Comparison of ENCODE assay signal across 9 mouse cellular contexts in genomic region chr1:53706431-53707361, GRCm38 (mm10). TPM values are rescaled to one million over a fixed set of nuclear protein-coding genes. Genes with fewer than 3 reads are reported as not detected.
DNase-seq lines count a peak whose midpoint lies in the region; ATAC-seq lines count a peak whose summit lies in the region.
"Had no signal": no experiment of that assay in that cellular context is flagged by ENCODE, and none has a peak within 500 bp of the region (broad histone marks: within the 10 kb centered on the region; RNA-seq: fewer than 3 reads in every experiment).

Gene Dnah7a (minus strand): TSS chr1:53706784.

- no peaks in the 10 kb centered on the region for H3K9me3 ChIP-seq in forebrain, embryonic 16.5 days (ENCODE audit: control insufficient read depth, low read length)
- H3K9me3 ChIP-seq in hindbrain, embryonic 13.5 days: no peaks in the 10 kb centered on the region
- no peaks in the 10 kb centered on the region for H3K9me3 ChIP-seq in megakaryocyte, embryonic 14.5 days

- H3K27me3 ChIP-seq in forebrain, embryonic 16.5 days (replicated peaks; ENCODE audit: control insufficient read depth, insufficient read depth, low read length): no peaks in the 10 kb centered on the region
- no peaks in the 10 kb centered on the region for H3K27me3 ChIP-seq in hindbrain, embryonic 13.5 days
- peaks cover 9% of the 10 kb centered on the region for H3K27me3 ChIP-seq in megakaryocyte, embryonic 14.5 days (replicated peaks)

- H3K4me1 ChIP-seq in forebrain, embryonic 16.5 days (replicated peaks; ENCODE audit: control insufficient read depth, insufficient read depth, low read length): peaks cover 5% of the 10 kb centered on the region
- peaks cover 14% of the 10 kb centered on the region for H3K4me1 ChIP-seq in hindbrain, embryonic 13.5 days (replicated peaks)
- H3K4me1 ChIP-seq in megakaryocyte, embryonic 14.5 days: peaks cover 10% of the 10 kb centered on the region

- peak within 1 kb of the TSS; percentile 71 for H3K9ac ChIP-seq in forebrain, embryonic 16.5 days (replicated peaks; ENCODE audit: low read depth, low read length)
- H3K9ac ChIP-seq in hindbrain, embryonic 13.5 days: peak within 1 kb of the TSS; percentile 71

- peak within 1 kb of the TSS; percentile 83 for H3K4me2 ChIP-seq in forebrain, embryonic 16.5 days (ENCODE audit: low read length)
- peak within 1 kb of the TSS; percentile 73 for H3K4me2 ChIP-seq in hindbrain, embryonic 13.5 days

- H3K27ac ChIP-seq in forebrain, embryonic 16.5 days (ENCODE audit: low read length): peak within 1 kb of the TSS; percentile 75
- peak within 1 kb of the TSS; percentile 82 for H3K27ac ChIP-seq in hindbrain, embryonic 13.5 days
- H3K27ac ChIP-seq: macrophage had no signal

- peak; percentile 61 for DNase-seq in T-cell, adult 2 months (ENCODE audit: low spot score)
- peak; percentile 2 for DNase-seq in cerebellum, adult 11 months
- peak; percentile 46 to 52 for DNase-seq in left cerebral cortex, adult 8-10 months (ENCODE audit: low spot score in 2 of 2)
- DNase-seq in right cerebral cortex, postnatal 14 days: peak; percentile 63
- DNase-seq in c-Kit-positive CD71-positive TER-119-positive erythroid progenitor cells, embryonic 14.5 days (ENCODE audit: low spot score): no peak

- peak; percentile 90 for ATAC-seq in forebrain, embryonic 16.5 days
- ATAC-seq in hindbrain, embryonic 13.5 days (ENCODE audit: low FRiP score): peak; percentile 91

- H3K36me3 ChIP-seq in forebrain, embryonic 16.5 days (ENCODE audit: control insufficient read depth, insufficient read depth): no peaks in the 10 kb centered on the region
- H3K36me3 ChIP-seq in hindbrain, embryonic 13.5 days: no peaks in the 10 kb centered on the region
- H3K36me3 ChIP-seq in megakaryocyte, embryonic 14.5 days (replicated peaks; ENCODE audit: low read length): no peaks in the 10 kb centered on the region

- WGBS in forebrain, embryonic 16.5 days: 12% methylated on average over 42 of the region's 42 CpGs
- 14% methylated on average over 42 of the region's 42 CpGs for WGBS in hindbrain, embryonic 13.5 days

- peak within 1 kb of the TSS; percentile 67 for H3K4me3 ChIP-seq in forebrain, embryonic 16.5 days (replicated peaks; ENCODE audit: low read length)
- peak within 1 kb of the TSS; percentile 57 for H3K4me3 ChIP-seq in hindbrain, embryonic 13.5 days
- peak within 1 kb of the TSS; percentile 90 for H3K4me3 ChIP-seq in megakaryocyte, embryonic 14.5 days (replicated peaks)

RNA-seq across cellular contexts. Expression of gene Dnah7a, which starts in this region (rescaled TPM):
- 7.6 and 7.7 TPM in 2 replicates for polyA plus RNA-seq in forebrain, embryonic 16.5 days (2015; fragmentation: Nextera tagmentation; extraction: Ambion mirVana)
- 8.5 and 11.3 TPM in 2 replicates for polyA plus RNA-seq in hindbrain, embryonic 13.5 days (2015; fragmentation: Nextera tagmentation; extraction: Ambion mirVana)
- total RNA-seq in left cerebral cortex, adult 8-10 months (2022): 1 to 10 TPM; 4.9 to 7.5 (median 6.8) TPM
- not detected in 2 replicates for polyA plus RNA-seq in megakaryocyte, embryonic 14.5 days (2012; ENCODE audit: insufficient read depth, low replicate concordance)
- polyA plus RNA-seq: macrophage had no signal
